Mouse (Mus musculus): ENCODE measurements around the gene Ubc. TPM values are rescaled to one million over a fixed set of nuclear protein-coding genes. Genes with fewer than 3 reads are reported as not detected.

Ubc gene
- polyA plus RNA-seq, 1 experiment from 2014 or later = 608 TPM

Other genes with a start within 250 kb of the Ubc start
- gene Ncor2, start 211.0 kb downstream of the Ubc start, polyA plus RNA-seq (2015; fragmentation: Nextera tagmentation; extraction: Ambion mirVana) = 3.4 and 4.2 TPM in 2 replicates
- gene Scarb1, start 49.1 kb downstream of the Ubc start, polyA plus RNA-seq (2015; fragmentation: Nextera tagmentation; extraction: Ambion mirVana) = 78.3 and 89.5 TPM in 2 replicates
- 0.18 and 0.27 TPM in 2 replicates for gene Gm10382, start 880 bp downstream of the Ubc start, polyA plus RNA-seq (2015; fragmentation: Nextera tagmentation; extraction: Ambion mirVana)
- gene Dhx37, start 43.9 kb upstream of the Ubc start, polyA plus RNA-seq (2015; fragmentation: Nextera tagmentation; extraction: Ambion mirVana) = 4.0 and 4.2 TPM in 2 replicates
- gene Bri3bp, start 51.4 kb upstream of the Ubc start, polyA plus RNA-seq (2015; fragmentation: Nextera tagmentation; extraction: Ambion mirVana) = 18.4 and 20.3 TPM in 2 replicates
- 16.6 and 20.6 TPM in 2 replicates for gene Aacs, start 85.6 kb upstream of the Ubc start, polyA plus RNA-seq (2015; fragmentation: Nextera tagmentation; extraction: Ambion mirVana)
- gene Tmem132b, start 141.6 kb upstream of the Ubc start, polyA plus RNA-seq (2015; fragmentation: Nextera tagmentation; extraction: Ambion mirVana) = not detected in 2 replicates